Mouse (Mus musculus) telencephalon, adult 2 months (tissue): ENCODE results near the gene Tgfbr3l.
"Not testable (repeated sequence)": the region's sequence is repeated elsewhere in the genome, so short reads cannot be mapped to it uniquely, and the experiment has no call there.

Experiments used
- DNase-seq: peaks from one replicate; pipeline ENCODE4 v3.0.0-alpha.2; 2011; ENCODE audit warnings: low read depth, low spot score

Gene Tgfbr3l

GRCm38 (mm10) chr8:4237814-4238433 is 10.1 kb upstream of the Tgfbr3l start:
- no peak for DNase-seq

GRCm38 (mm10) chr8:4238434-4239192 is 9.4 kb upstream of the Tgfbr3l start, which contains the start of the genes Map2k7 and Gm49320:
Map2k7 (plus strand) TSS chr8:4238740.
Gm49320 (plus strand) TSS chr8:4238865.
- DNase-seq, result peak; percentile 98

- no peak for DNase-seq
Measured at GRCm38 (mm10) chr8:4239193-4239890, 8.7 kb upstream of the Tgfbr3l start.

- DNase-seq, result no peak
Measured at GRCm38 (mm10) chr8:4245061-4245460, 3.0 kb upstream of the Tgfbr3l start.

- DNase-seq, result no peak
Measured at GRCm38 (mm10) chr8:4245737-4246136, 2.3 kb upstream of the Tgfbr3l start.

GRCm38 (mm10) chr8:4247241-4247640 is 773 bp upstream of the Tgfbr3l start:
- no peak for DNase-seq

- no peak for DNase-seq
Measured at GRCm38 (mm10) chr8:4249213-4249612, 1.2 kb downstream of the Tgfbr3l start.

- DNase-seq, result no peak
Measured at GRCm38 (mm10) chr8:4250306-4250970, 2.4 kb downstream of the Tgfbr3l start.

- no peak for DNase-seq
Measured at GRCm38 (mm10) chr8:4252116-4252760, 4.2 kb downstream of the Tgfbr3l start.

GRCm38 (mm10) chr8:4252934-4253841 is 5.2 kb downstream of the Tgfbr3l start, which contains the start of gene Snapc2:
Snapc2 (plus strand) TSS chr8:4253080.
- peak; percentile 93 for DNase-seq

- no peak for DNase-seq
Measured at GRCm38 (mm10) chr8:4254001-4254400, 6.0 kb downstream of the Tgfbr3l start.

- DNase-seq, result not testable (repeated sequence)
Measured at GRCm38 (mm10) chr8:4255471-4255870, 7.5 kb downstream of the Tgfbr3l start.

GRCm38 (mm10) chr8:4256911-4257310 is 8.9 kb downstream of the Tgfbr3l start:
- peak; percentile 96 for DNase-seq

GRCm38 (mm10) chr8:4257350-4257749 is 9.3 kb downstream of the Tgfbr3l start:
- no peak for DNase-seq

GRCm38 (mm10) chr8:4258233-4258632 is 10.2 kb downstream of the Tgfbr3l start:
- DNase-seq, result no peak

GRCm38 (mm10) chr8:4258678-4259077 is 10.7 kb downstream of the Tgfbr3l start:
- no peak for DNase-seq

- DNase-seq, result no peak
Measured at GRCm38 (mm10) chr8:4259125-4259804, 11.3 kb downstream of the Tgfbr3l start, which contains the start of gene Ctxn1. Ctxn1 (minus strand) TSS chr8:4259274.

GRCm38 (mm10) chr8:4259805-4260170 is 11.8 kb downstream of the Tgfbr3l start:
- no peak for DNase-seq

GRCm38 (mm10) chr8:4263105-4263791 is 15.2 kb downstream of the Tgfbr3l start:
- peak; percentile 91 for DNase-seq
